Mouse (Mus musculus) inflammation-experienced regulatory T-cells, adult 16 weeks (primary cell): ENCODE data around the gene Rergl. TPM values are rescaled to one million over a fixed set of nuclear protein-coding genes. Genes with fewer than 3 reads are reported as not detected.

Experiments used
- polyA plus RNA-seq: library from polyadenylated mRNA; unstranded; fragments of 100-300 nt; shearing (Covaris generic); gene quantifications from one replicate; pipeline ENCODE4 v1.2.1, GENCODE M21; 2017

Rergl gene
- not detected for polyA plus RNA-seq

DNA sequence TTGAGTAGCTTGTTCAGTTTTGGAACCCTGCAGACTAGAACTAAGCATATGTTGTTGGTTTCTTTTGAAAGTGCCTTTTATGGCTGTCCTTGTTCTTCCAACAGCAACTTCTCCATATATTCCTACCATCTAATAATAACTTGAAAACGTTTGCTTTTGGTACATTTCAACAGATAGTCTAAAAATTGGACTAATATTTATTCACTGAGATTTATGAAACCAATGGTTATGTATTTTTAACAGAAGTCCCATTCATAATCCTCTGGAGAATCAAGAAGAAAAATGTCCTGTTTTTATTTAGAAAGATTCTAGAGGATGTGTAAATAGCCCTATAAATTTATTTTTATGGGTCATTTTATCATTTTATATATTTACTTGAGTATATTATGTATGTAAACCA lies at the start of gene Rergl:
Gene Rergl, minus strand, starts transcription at position 101 of the 400 bp plus-strand sequence.

Other genes with a start within 250 kb of the Rergl start
- gene Pik3c2g, start 85.2 kb upstream of the Rergl start, polyA plus RNA-seq: not detected